Mouse (Mus musculus): ENCODE data around the gene Trap1.

DNA sequence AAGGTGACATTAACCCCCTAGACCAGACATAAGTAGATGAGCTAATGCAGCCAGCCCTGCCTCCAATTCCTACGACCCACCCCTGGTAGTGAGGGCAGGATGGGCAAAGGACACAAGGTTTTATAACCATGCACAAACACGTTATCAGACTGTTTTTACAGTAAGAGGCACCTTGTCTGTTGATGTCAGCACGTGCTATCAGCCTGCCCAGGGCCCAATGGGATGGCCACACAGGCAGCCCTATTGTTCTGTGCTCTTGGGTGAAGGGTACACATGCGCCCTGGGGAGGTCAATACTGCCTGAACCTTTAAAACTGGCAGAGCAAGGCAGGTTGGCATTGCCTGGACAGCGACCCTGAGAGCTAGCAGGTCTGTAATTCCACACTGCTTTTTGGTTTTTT, 40.8 kb downstream of the Trap1 start, which contains the start of gene Dnase1:
- no peak for TF ChIP-seq CTCF (IDR thresholded peaks at IDR 0.05; ENCODE audit: low read depth, low read length)
- no peak for TF ChIP-seq POLR2A (IDR thresholded peaks at IDR 0.05; ENCODE audit: borderline replicate concordance, low read depth, low read length)

Measured in bone marrow macrophage, adult 2 months (primary cell).